Mouse (Mus musculus): ENCODE measurements around the gene Kcnj12.

Kcnj12 gene

DNA sequence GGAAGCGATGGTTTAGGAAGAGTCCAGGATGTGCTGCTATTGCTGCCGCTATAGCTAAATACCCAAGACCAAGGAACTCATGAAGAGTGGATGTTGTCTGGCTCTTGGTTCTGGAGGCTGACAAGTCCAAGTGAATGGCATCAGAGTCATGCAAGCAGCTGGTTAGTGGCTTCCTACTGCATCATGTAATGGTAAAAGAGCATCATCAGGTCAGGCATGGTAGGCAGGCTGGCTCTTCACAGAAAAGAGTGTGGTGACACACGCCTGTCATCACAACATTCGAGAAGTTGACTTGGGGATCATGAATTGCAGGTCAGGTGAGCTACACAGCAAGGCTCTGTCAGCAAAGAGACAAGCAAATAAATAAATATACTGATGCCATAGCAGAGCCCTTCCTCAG lies 89.1 kb downstream of the Kcnj12 start:
- no peak for DNase-seq

DNA sequence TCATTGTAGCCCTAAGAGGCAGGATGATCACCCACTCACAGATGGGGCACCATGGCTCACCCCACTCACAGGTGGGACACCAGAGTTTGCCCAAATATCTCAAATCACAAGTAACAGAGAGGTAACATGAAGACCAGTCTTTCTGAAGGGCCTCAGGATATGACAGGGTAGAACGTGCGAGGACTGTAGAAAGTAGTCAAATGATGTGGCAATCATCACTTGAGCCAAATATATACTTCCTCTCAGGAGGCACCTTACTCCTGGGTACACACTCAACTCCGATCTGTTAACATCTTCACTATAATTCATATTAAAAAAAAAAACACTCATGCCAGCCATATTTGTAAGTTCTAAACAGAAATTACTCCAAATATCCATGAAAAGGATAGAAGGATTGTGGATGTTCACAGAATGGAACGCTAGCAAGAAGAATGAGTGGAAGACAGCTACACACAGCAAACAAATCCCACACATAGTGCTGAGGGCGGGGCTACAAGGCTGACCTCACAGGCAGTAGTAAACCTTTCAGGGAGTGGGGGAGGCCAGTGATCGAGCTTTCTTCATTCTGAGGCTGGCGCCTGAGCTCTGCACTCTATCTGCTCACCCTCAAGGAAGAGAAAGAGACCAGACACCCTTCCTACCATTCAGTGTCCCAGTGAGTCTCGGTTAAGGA lies 90.1 kb downstream of the Kcnj12 start:
- no peak for DNase-seq

DNA sequence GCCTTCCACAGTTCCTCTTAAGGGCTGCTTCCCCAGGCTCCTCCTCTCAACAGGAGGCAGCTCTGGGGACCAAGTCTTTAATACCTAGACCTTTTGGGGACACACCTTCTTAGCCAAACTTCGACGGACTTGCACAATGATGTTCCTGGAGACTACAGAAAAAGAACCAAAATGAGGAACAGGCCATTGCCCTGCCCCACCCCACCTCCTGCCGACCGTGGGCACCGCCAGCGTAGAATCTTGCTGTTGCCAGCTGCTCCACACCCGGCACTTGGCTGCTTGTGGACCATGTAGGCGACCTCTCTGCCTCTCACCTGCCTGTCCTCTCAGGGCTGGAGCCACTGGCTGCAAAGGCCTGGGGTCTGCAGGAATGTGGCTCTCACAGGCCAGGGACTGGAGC lies 93.9 kb downstream of the Kcnj12 start:
- DNase-seq: no peak

DNA sequence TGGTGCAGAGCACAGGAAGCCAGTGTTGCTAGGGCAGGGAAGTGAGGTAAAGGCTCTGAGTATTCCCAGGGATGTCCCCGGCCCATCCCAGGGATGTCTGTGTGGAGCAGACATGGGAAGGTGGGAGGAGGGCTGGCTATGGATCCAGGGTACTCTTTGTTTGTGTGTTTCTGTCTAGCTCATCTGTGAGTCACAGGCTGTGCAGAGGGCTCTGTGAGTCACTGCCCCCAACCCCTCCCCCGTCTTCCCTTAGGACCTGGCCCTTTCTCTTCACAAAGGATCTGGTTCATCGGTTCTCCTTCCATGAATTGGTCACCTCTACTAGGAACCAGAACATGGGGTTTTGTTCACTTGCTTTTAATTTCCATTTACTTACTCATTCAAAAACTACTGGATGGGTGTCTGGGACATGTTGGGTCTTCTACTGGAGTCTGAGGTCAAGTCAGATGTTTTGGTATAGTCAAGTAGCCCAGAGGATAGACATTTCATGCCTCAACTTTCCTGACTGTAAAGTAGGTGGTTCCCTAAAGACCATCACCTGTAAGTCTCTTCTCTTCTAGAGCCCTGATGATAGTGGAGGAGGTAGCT lies 97.7 kb downstream of the Kcnj12 start:
- DNase-seq: no peak

All from heart, adult 11 months (tissue).